Mouse (Mus musculus) adrenal gland, postnatal 4 days (tissue): Measurements from ENCODE around the gene Aurkaip1. TPM values are rescaled to one million over a fixed set of nuclear protein-coding genes. Genes with fewer than 3 reads are reported as not detected.
"Not testable (repeated sequence)": the region's sequence is repeated elsewhere in the genome, so short reads cannot be mapped to it uniquely, and the experiment has no call there.

Source experiments
- DNase-seq, 2 experiments: peaks; one replicate each; pipeline ENCODE4 v3.0.0; 2021 to 2022; ENCODE audit warnings: low spot score in 2 of 2, mixed read lengths in 2 of 2
- long read RNA-seq, 2 experiments: library from polyadenylated mRNA; stranded (forward); transcript quantifications; one replicate each; pipeline ENCODE4 v2.0.0; 2021
- total RNA-seq, 2 experiments: library from RNA; stranded (reverse); gene quantifications; 2 replicates each; pipeline ENCODE4 v1.2.3; 2021

Aurkaip1 gene
- total RNA-seq, result 100 to 1,000 TPM; 123 to 129 TPM
- long read RNA-seq, experiment 1, transcript Aurkaip1-202 (4 exons, 773 nt), result minor isoform, 9 of 172 reads
- long read RNA-seq, experiment 1, transcript Aurkaip1-201 (4 exons, 1,159 nt), result major isoform, 123 of 172 reads
- long read RNA-seq, experiment 1, transcript Aurkaip1-203 (3 exons, 1,029 nt), result minor isoform, 10 of 172 reads
- long read RNA-seq, experiment 1, partial matches to known transcripts, result 10 of 172 reads
- long read RNA-seq, experiment 1, other reads (novel, unspliced or antisense), result 20 of 172 reads
- long read RNA-seq, experiment 2, transcript Aurkaip1-201 (4 exons, 1,159 nt), result major isoform, 110 of 149 reads
- long read RNA-seq, experiment 2, transcript Aurkaip1-202 (4 exons, 773 nt), result minor isoform, 5 of 149 reads
- long read RNA-seq, experiment 2, transcript Aurkaip1-203 (3 exons, 1,029 nt), result minor isoform, 10 of 149 reads
- long read RNA-seq, experiment 2, partial matches to known transcripts, result 3 of 149 reads
- long read RNA-seq, experiment 2, other reads (novel, unspliced or antisense), result 20 of 149 reads

DNA sequence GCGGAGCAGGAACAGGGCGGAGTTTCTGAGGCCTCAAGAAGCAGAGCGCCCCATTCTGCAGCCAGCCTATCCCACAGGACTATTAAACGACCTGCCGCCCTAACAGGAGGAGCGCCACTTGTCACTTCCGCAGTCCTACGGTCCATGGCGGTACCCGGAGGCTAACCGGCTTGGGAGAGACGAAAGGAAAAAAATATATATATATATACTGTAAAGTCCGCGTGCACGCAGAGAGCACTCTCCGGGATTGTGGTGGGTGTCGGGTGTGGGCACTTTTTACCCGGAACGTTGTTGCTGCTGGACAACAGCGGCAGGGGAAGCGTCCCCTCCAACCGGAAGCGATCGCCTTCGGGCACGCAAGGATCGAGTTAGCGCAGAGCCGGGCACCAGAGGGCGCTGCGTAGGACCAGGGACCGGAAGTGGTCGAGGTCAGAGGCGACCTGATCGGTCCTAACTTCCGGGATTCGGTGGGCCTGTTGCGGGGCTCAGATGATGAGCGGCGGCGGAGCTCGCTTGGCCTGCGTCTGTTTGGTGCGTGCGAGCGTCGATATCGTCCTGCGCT lies at the start of gene Aurkaip1:
Gene Aurkaip1, plus strand, starts transcription at position 68 of the 562 bp plus-strand sequence.
- DNase-seq, result peak; percentile 86 to 95

DNA sequence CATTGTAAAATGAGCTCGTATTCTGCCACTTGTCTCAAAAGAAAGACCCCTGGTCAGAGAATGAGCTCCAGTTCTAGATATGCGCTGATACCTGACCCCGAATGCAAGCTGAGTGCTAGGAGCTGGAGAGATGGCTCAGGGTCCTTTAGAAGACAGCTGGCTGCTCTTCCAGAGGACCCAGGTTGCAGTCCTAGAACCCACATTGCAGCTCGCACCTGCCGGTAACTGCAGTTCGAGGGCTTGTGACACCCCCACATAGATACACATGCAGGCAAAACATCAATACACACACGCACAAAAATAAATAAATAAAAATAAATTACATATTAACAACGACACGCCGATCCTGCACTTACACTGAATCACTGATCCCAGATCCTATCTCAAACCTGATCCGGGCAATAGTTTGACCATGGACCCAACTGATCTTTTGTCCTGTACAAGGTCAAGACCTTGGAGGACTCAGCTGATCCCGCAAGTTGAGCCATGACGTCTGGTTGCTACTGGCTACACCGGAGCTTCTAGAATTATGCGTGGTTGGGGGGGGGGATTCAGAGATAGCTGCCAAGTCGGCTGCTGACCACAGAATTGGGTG lies 47.5 kb upstream of the Aurkaip1 start:
- no peak for DNase-seq

DNA sequence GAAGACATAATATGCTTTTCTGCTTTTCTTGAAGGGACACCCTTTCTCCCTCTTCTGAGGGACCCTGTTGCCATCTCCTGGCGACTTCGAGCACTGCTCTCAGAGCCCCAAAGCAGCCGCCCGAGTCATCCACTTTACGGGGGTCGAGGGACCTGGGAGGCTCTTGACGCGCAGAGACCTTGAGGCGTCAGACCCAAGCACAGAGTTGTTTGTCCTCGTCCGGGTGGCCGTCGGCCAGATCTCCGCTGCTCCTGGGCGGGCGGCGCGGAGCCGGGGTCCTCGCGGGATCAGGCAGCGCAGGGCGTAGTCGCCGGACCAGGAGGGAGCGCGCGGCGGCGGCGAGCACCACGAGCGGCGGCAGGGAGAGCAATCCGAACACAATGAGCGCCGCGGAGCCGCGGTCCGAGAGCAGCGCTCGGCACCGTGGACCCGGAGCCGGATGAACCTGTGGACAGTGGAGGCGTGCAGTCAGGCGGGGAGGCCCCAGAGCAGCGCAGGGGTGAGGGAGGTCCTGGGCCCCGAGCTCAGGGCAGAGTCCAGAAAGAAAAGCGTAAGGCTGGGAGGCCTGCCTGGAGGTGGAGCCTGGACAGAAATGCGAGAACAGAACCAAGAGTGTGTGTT lies 46.9 kb upstream of the Aurkaip1 start:
- peak; percentile 46 to 51 for DNase-seq

DNA sequence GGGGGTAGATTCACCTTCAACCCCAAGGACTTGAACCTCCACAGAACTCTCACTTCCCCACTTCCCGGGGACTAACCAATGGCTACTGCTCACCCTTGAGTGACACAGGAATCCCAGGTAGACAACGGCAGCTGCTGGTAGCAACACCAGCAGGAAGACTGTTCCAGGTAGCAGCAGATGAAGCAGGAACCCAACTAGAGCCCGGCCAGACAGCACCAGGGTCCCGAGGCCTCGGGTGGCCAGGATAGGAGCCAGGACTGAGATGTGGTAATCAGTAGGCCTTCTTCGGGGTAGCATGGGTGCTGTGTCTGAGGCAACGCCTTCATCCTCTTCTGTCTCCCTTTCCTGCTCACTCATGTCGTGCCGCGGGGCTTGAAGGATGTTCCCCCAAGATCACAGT lies 45.8 kb upstream of the Aurkaip1 start:
- DNase-seq, result no peak

DNA sequence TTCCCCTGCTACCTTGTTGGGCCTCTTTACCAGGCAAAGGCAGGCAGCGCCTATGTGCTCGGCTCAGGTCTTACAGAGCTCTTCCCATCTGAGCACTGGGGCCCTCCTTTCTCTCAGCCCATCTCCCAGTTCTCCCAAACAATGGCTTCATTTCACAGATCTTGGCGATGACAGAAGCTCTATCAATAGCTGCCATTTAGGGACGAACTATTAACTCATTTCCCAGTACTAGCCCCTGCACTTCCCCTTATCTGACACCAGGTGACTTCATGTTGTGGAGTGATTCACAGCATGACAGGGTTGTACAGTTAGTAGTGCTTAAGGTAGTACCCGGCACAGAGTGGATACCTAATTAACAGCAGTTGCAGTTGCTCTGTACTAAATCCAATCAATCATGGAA lies 45.3 kb upstream of the Aurkaip1 start, which contains the start of gene Tmem88b:
Gene Tmem88b, minus strand, starts transcription at position 56 of the 400 bp plus-strand sequence.
- DNase-seq, result no peak

DNA sequence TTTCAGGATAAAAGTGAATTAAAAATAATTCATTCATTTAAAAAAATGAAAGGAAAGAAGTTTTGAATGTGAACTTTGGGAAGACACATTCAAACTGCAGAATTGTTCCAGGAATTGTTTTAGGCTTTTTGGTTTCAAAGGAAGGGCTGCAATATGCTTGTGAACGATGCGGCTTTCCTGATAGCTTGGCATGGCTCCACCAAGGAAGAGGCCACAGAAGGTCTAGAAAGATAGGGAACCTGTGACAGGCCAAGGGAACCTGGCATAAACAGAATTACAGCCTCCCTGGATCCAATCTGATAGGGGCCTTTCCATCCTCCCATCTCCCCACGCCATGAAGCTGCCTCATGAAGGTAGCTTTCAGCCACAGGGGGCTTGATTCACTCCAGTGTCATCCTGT lies 42.8 kb upstream of the Aurkaip1 start:
- DNase-seq, result no peak

DNA sequence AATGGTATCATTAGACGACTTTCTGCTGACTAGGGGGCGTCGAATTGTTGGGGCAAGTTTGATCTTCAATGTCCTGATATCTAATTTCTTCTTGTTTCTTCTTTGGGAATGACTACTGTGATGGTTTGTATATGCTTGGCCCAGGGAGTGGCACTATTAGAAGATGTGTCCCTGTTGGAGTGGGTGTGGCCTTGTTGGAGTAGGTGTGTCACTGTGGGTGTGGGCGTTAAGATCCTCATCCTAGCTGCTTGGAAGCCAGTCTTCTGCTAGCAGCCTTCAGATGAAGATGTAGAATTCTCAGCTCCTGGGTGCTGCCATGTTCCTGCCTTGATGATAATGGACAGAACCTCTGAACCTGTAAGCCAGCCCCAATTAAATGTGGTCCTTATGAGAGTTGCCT lies 42.2 kb upstream of the Aurkaip1 start:
- not testable (repeated sequence) for DNase-seq

DNA sequence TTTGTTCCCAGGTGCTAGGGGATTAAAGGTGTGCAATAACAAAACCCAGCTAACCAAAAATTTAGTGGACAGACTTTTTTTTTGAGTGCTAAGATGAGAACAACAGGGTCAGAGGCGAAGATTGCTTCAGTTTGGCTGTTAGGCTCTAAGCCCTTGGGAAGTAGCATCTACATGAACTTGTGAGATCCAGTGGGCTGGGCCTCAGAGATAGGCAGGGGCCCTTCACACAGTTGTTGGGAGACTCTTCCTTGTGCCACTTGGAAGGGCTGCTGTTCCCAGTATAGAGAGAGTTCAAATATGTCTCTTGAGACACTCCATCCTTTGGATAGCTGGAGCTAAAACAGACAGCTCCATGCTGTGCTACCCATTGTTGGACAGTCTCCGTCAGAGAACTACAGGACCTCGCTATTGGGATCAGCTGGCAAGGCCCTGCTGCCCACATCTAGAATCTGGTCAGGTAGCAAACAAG lies 41.0 kb upstream of the Aurkaip1 start, which contains the start of gene Ankrd65:
Gene Ankrd65, plus strand, starts transcription at position 419 of the 469 bp plus-strand sequence.
- DNase-seq, result no peak

DNA sequence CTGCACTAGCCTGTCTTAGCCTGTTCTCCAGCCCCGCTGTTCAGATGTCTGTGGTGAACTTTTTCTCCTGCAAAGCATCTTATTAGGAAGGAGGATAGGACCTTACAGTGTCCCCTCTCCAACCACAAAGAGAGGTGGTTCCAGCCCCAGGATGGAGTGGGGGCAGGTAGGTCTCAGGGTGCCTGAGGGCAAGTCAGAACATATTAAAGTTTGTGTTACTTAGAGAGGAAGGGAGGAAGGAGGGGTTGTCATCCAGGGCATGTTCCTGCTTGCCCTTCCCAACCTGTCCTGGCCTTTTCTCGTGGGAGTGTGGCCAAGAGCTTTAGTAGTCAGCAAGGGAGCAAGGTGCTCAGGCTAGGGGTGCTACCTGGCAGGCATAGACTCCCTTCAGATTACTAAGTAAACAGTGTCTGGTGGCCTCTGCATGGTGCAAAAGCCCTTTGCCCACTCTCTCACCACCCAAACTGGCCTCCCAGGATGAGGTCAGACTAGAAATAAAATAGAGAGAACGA lies 40.4 kb upstream of the Aurkaip1 start:
- DNase-seq, result no peak

DNA sequence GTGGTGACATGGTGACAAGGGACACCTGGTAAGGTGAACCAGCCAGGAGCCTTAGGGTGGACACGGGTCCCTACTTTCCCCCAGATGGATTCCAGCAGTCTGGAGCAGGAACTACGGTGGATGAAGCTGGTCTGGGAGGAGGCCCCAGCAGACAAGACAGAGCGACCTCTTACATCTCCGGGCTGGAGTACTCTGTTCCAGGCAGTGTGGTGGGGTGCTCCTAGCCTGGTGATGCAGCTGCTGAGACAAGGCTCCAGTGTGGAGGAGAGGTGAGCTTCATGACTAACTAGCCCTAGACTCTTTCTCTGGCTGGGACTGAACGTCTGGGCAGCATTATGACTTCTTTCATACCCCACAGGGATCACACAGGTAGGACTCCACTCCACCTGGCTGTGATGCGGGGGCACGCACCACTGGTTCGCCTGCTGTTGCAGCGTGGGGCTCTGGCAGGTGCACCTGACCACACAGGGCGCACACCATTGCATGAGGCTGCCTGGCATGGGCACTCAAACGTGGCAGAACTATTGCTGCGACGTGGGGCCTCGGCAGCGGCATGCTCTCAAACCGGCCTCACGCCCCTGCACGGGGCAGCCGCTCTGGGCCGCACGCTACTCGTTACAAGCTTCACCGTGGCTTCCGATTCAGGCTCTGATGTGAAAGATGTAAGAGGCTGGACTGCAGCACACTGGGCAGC lies 39.7 kb upstream of the Aurkaip1 start:
- no peak for DNase-seq

DNA sequence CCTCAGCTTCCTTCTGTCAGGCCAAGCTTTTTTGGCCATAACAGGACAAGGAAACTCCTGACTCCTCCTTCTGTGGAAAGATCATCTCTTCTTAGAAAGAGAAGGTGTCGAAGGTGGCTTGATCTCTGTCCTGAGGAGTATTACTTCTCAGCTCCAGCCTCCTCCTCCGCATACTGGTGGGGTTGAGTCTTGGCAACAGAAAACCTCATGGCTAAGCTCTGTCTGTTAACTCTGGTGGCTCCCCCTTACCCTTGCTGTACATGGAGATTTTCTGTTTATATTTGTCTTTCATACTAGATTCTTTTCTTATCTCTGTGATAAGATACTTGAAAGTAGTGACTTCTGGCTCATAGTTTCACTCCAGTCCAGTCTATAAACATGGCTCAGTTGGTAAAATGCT lies 37.3 kb upstream of the Aurkaip1 start:
- no peak for DNase-seq

DNA sequence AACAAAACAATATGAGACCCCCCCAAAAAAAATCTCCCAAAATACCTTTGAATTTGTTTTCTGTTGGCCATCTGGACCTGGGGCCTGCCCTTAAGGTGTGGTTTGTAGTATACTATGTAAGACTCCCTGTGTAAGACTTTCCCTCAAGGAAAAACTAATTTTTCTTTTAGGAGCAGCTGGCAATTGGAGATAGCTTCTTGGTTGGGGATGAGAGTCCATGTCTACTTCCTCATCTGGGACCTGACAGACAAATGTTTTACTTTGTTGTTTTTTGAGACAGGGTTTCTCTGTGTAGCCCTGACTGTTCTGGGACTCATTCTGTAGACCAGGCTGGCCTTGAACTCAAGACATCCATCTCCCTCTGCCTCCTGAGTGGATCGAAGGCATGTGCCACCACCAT lies 29.0 kb upstream of the Aurkaip1 start:
- DNase-seq, result no peak

DNA sequence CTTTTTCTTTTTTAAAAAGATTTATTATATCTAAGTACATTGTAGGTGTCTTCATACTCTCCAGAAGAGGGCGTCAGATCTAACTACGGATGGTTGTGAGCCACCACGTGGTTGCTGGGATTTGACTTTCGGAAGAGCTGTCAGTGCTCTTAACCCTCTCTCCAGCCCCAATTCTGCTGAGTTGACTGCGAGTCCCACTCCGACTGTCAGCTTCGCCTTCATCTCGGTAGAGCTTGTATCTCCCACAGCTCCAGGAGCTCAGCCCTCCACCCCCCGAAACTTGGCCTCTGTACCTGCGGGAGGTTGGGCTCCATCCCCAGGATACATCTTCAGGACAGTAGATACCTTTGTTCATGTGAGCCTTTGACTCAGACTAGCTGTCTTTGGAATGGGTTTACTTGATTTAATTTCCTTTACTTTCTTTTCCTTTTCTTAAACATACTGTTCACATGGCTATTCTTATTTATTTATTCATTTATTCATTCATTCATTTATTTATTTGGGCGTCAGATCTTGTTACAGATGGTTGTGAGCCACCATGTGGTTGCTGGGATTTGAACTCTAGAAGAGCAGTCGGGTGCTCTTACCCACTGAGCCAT lies 28.2 kb upstream of the Aurkaip1 start, which contains the start of gene Mrpl20:
Gene Mrpl20, plus strand, starts transcription at position 138 of the 599 bp plus-strand sequence.
- DNase-seq, result no peak

DNA sequence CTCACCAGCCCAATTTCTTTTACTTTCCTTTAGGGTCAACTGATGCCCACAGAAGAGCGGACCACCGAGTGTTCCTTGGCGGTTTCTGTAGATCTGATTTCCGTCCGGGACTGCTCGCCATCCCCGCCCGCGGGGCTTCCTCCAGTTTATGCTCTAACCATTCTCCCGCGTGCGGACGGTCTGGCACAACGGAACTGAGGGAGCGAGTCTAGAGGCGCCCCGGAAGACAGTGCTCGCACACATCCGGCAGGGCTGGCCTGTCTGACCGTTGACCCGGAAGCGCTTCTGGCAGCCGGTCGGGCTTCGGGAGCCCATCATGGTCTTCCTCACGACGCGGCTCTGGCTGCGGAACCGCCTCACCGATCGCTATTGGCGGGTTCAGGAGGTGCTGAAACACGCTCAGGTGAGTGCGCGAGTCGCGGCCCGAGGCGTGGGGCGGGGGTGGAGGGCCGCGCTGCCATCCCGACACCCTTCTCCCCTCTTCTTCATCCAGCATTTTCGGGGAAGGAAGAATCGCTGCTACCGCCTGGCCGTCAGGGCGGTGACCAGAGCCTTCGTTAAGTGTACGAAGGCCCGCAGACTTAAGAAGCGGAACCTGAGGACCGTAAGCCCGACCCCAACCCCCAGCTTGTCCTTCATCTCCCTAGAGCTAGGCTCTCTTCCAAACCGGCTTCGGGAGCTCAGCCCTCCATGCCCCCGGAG lies 27.6 kb upstream of the Aurkaip1 start:
- DNase-seq, result peak; percentile 92

DNA sequence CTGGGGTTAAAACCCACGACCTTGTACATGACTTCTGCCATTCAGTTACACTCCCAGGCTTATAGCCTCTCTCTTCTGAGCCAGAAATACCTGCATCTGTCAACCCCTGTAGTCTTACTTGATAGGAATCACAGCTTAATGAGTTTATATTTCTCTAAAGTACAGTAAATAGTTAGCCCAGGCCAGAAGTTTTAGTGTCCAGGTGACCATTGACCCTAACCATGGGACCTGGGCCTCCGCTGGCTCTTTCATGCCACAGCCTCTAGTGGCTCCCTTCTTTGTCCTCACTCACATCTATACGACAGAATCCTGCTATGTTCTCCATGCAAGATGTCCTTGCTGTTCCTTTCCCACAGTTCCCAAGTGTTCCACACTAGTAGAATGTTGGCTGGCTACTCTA lies 23.2 kb upstream of the Aurkaip1 start:
- DNase-seq, result no peak

DNA sequence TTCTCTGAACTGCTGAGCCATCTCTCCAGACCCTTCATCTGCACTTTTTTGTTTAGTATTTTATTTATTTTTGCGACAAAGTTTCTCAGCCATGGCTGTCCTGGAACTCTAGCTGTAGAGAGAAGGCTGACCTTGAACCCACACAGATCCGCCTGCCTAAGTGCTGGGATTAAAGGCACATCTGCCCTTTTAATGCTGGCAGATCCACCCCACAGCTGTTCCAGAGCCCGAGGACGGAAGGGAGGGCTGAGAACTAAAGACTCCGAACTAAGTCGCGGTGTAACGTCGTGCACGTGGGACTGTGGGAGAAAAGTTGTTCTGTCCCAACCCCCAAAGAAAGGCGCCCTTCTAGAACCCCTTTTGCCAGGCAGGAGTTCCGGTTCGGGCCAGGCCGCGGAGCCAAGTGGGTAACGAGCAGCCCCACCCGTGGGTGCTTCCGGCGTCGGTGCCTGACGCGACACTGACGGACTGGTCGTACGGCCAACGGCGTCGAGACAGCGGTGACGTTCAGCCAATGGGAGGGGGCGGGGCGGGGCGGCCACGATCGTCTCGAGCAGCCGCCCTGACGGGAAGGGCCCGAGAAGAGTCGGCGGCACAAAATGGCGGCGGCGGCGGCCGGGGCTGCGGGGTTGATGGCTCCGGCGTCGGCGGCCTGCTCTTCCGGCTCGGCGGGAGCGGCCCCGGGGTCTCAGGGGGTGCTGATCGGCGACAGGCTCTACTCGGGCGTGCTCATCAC lies 19.0 kb upstream of the Aurkaip1 start, which contains the start of gene Ccnl2:
Gene Ccnl2, plus strand, starts transcription at position 561 of the 736 bp plus-strand sequence.
- peak; percentile 82 to 91 for DNase-seq

DNA sequence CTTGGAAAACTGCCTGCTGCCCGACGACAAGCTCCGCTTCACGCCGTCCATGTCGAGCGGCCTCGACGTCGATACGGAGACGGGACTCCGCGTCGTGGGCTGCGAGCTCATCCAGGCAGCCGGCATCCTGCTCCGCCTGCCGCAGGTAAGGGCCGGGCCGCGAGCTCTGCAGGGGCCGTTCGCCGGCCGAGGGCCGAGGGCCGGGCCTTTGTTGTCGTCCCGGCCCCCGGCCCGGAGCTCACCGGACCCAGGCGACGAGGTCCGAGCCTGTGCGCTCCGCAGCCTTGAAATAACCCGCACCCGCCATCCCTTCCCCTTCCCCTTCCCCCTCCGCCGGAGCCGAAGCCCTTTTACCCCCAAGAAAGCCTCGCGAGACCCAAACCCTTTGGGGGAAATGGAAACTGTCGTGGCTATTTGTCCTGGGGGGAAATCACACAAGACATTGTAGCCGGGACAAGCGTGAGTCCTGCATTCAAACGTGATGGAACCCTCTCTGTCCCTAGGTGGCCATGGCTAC lies 18.3 kb upstream of the Aurkaip1 start:
- no peak for DNase-seq

DNA sequence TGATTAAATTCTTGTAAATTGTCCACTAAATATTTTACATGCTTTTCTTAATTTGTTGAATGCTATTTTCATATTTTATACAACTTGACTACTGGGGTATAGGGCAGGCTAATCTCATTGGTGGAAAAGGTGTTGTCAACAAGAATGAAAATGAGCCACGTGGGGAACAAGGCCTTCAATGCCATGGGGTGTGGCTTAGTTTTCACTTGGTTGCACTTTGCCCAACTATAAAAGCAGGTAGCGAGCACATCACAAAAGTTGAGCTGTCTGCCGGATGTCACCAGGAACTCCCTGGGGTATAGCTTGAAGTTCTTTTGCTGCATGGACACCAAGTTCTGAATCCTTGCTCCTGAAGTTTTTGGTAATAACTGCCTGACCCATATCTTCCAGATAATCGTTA lies 13.5 kb upstream of the Aurkaip1 start:
- no peak for DNase-seq
